Mouse (Mus musculus): ENCODE measurements at regions not wholly inside any gene's neighbourhood (a gene's known extent, or its start where the extent isn't known, plus 50 kb on each side); places are given as distances from the start of the nearest gene placed in this dataset.

DNA sequence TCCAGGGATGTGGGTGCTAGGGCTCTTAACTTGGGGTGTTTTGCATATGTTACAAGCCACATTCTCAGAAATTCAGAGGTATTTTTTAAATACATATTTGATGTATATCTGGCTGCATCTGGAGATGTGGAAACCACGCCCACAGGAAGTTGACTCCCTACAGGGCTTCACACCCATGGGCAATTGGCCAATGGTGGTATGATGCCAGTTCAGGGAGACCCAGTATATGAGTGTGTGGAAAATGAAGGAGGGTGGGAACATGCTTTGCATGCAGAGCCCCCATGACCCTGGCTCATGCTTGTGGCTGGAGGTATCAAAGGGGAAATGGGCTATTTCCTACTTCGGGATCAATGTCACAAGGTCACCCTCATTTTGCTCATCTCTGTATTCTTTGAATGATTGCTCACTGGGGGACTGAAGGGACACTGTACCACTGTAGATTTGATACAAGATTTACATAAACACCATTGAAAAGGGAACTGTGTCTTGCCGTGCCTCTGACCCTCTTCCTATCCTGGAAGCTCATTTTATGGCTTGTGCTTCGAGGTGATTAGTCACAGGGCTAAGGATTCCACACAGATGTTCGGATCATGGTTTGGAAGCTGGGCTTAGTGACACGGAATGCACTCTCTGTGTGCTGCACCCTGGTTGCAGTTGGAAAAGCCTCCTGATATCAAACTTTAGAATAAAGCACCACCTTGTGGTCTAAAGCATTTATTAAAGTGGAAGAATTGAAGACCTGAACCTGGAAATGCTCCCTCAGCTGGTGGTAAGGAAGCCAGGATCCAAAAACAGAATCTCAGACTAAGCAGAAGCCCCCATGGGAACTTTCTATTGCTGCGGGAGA, 56.8 kb upstream of the Edn1 start:
- peak; percentile 35 to 40 for DNase-seq (ENCODE audit: low spot score in 2 of 2)

GRCm38 (mm10) chr13:42245753-42246409, 55.4 kb upstream of the Edn1 start:
- no peak for DNase-seq (ENCODE audit: low spot score in 2 of 2)
